In the genomic region with DNA sequence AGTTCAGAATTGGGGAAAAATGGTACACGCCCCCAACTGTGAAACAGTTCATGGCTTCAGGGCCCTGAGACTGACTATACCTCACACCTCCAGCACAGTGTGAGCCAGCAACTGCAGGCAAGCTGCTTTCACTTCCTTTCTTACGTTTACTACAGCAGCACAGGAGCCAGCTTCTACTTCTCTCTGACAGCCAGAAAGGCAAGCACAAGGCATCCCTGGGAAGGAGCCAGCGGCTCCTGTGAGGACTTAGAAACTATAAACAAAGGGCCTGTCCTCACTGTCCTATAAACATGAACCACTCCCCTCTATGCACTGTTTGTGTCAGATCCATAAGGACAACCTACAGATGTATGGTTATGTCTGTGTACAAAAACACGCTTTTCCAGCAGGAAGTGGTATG, we compare ENCODE assay signal across 13 mouse cellular contexts.
DNase-seq lines count a peak whose midpoint lies in the region; ATAC-seq and TF ChIP-seq lines count a peak whose summit lies in the region.
"Had no signal": no experiment of that assay in that cellular context is flagged by ENCODE, and none has a peak within 500 bp of the region (broad histone marks: within the 10 kb centered on the region; RNA-seq: fewer than 3 reads in every experiment).

No protein-coding gene starts in this region.

- no peak overlapping the region for H3K27ac ChIP-seq in intestine, embryonic 14.5 days (ENCODE audit: low read depth)
- H3K27ac ChIP-seq in intestine, postnatal 0 days (ENCODE audit: low read depth, low read length): no peak overlapping the region
- H3K27ac ChIP-seq: heart, embryonic 15.5 days; midbrain, embryonic 12.5 days; neural tube, embryonic 15.5 days had no signal

- intact Hi-C loops in heart, postnatal 25 days (cut with DNase I): no loop called here

- H3K36me3 ChIP-seq in intestine, embryonic 14.5 days (ENCODE audit: control insufficient read depth, insufficient read depth, low read length): peaks cover 34% of the 10 kb centered on the region
- no peaks in the 10 kb centered on the region for H3K36me3 ChIP-seq in intestine, postnatal 0 days (ENCODE audit: control insufficient read depth, insufficient read depth)

- H3K4me2 ChIP-seq in intestine, embryonic 14.5 days (ENCODE audit: low read length): no peak overlapping the region
- H3K4me2 ChIP-seq in intestine, postnatal 0 days (replicated peaks; ENCODE audit: low read depth): no peak overlapping the region
- H3K4me2 ChIP-seq: heart, embryonic 15.5 days; midbrain, embryonic 12.5 days; neural tube, embryonic 15.5 days had no signal

- H3K27me3 ChIP-seq in intestine, embryonic 14.5 days (replicated peaks; ENCODE audit: control insufficient read depth, insufficient read depth, low read length): no peaks in the 10 kb centered on the region
- no peaks in the 10 kb centered on the region for H3K27me3 ChIP-seq in intestine, postnatal 0 days (replicated peaks; ENCODE audit: control insufficient read depth, insufficient read depth, low read length)
- H3K27me3 ChIP-seq: heart, embryonic 15.5 days; midbrain, embryonic 12.5 days; neural tube, embryonic 15.5 days had no signal

- H3K4me1 ChIP-seq in intestine, embryonic 14.5 days (replicated peaks; ENCODE audit: control insufficient read depth, insufficient read depth, low read length): peaks cover 3% of the 10 kb centered on the region; the same call in 1 of the 2 replicates
- no peaks in the 10 kb centered on the region for H3K4me1 ChIP-seq in intestine, postnatal 0 days (replicated peaks; ENCODE audit: control insufficient read depth, insufficient read depth, low read length)
- H3K4me1 ChIP-seq: midbrain, embryonic 12.5 days; neural tube, embryonic 15.5 days had no signal

- TF ChIP-seq CTCF in intestine, postnatal 0 days (IDR thresholded peaks at IDR 0.05; ENCODE audit: low read depth): no peak

- no peaks in the 10 kb centered on the region for H3K9me3 ChIP-seq in intestine, embryonic 14.5 days (ENCODE audit: control insufficient read depth, low read length)
- no peaks in the 10 kb centered on the region for H3K9me3 ChIP-seq in intestine, postnatal 0 days (ENCODE audit: control insufficient read depth)
- H3K9me3 ChIP-seq: heart, embryonic 15.5 days; midbrain, embryonic 12.5 days; neural tube, embryonic 15.5 days had no signal

- DNase-seq in intestine, embryonic 14.5 days (ENCODE audit: low spot score): peak; percentile 60
- no peak for DNase-seq in cerebellum, adult 9-10 months
- DNase-seq in kidney, postnatal 36 days: no peak
- no peak for DNase-seq in heart, postnatal 25 days (ENCODE audit: low spot score)
- DNase-seq: cerebellum, postnatal 14 days; kidney, adult 8-10 months had no signal

- ATAC-seq in intestine, embryonic 14.5 days (replicated peaks; ENCODE audit: low FRiP score, low TSS enrichment, low read depth): no peak
- ATAC-seq in intestine, postnatal 0 days: no peak
- ATAC-seq in CD4-positive, CD25-positive, alpha-beta regulatory T cell, adult 4 months: peak; percentile 50
- ATAC-seq in common myeloid progenitor, adult 5-6 weeks (replicated peaks; ENCODE audit: low read depth, poor library complexity, severe bottlenecking): peak; percentile 61
- peak; percentile 71 for ATAC-seq in monocyte, adult 5-6 weeks (replicated peaks; ENCODE audit: insufficient number of reproducible peaks, low FRiP score, low TSS enrichment, poor library complexity, severe bottlenecking)

- no peak overlapping the region for H3K4me3 ChIP-seq in intestine, embryonic 14.5 days (ENCODE audit: low read depth, low read length)
- H3K4me3 ChIP-seq in intestine, postnatal 0 days (ENCODE audit: low read depth, low read length): no peak overlapping the region
- H3K4me3 ChIP-seq: heart, embryonic 15.5 days; midbrain, embryonic 12.5 days; neural tube, embryonic 15.5 days had no signal

- 39% methylated on average over 4 of the region's 4 CpGs for WGBS in intestine, embryonic 14.5 days
- WGBS in intestine, postnatal 0 days: 58% methylated on average over 4 of the region's 4 CpGs

- no peak overlapping the region for H3K9ac ChIP-seq in intestine, embryonic 14.5 days (ENCODE audit: low read length)
- no peak overlapping the region for H3K9ac ChIP-seq in intestine, postnatal 0 days (ENCODE audit: low read depth, low read length)
- H3K9ac ChIP-seq: heart, embryonic 15.5 days; midbrain, embryonic 12.5 days; neural tube, embryonic 15.5 days had no signal

Comparison
In these comparisons a context has a peak if more than half of its experiments do, and no peak if none do; other contexts are left out.
1. ATAC-seq: peak in CD4-positive, CD25-positive, alpha-beta regulatory T cell, adult 4 months (single experiment), common myeloid progenitor, adult 5-6 weeks (single experiment) and monocyte, adult 5-6 weeks (single experiment); none in intestine, embryonic 14.5 days (single experiment) and intestine, postnatal 0 days (single experiment).